Comparison of ENCODE assay signal across 26 mouse cellular contexts in the genomic region with DNA sequence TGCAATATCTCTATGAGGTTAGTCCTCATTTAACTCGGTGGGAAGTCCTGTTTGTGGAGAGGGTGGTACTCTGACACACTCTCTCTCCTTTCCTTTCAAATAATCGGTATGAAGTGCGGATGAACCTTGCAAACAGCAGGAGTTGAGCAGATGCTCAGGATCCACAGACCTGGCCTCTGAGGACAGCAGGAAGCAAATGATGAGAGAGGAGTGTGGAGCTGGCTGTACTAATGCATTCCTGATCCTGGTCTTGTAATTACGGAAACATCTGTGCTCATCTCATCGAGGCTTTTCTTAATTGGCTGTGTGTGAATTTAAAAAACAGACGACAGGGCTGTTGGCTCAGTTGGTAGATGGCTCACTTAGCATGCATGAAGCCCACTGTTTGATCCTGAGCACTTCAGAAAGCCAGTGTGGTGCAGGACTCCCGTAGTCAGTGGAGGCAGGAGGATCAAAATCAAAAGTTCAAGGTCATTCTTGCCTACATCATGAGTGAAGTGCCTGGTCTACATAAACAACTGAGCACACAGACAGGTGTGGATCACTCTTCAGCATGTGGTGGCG.
A peak's percentile ranks its signal among the peaks of the same experiment; 100 is the strongest.
DNase-seq lines count a peak whose midpoint lies in the region; ATAC-seq and TF ChIP-seq lines count a peak whose summit lies in the region.
"Had no signal": no experiment of that assay in that cellular context is flagged by ENCODE, and none has a peak within 500 bp of the region (broad histone marks: within the 10 kb centered on the region; RNA-seq: fewer than 3 reads in every experiment).

No protein-coding gene starts in this region.

- H3K4me2 ChIP-seq in neural tube, embryonic 13.5 days = no peak overlapping the region
- no peak overlapping the region for H3K4me2 ChIP-seq in neural tube, embryonic 15.5 days
- no peak overlapping the region for H3K4me2 ChIP-seq in hindbrain, postnatal 0 days (ENCODE audit: low read depth, low read length)
- H3K4me2 ChIP-seq in midbrain, postnatal 0 days (ENCODE audit: low read depth, low read length, poor library complexity, severe bottlenecking) = no peak overlapping the region
- H3K4me2 ChIP-seq: heart, embryonic 13.5 days; liver, embryonic 15.5 days; lung, embryonic 14.5 days; neural tube, embryonic 12.5 days had no signal

- no peak for TF ChIP-seq CTCF in hindbrain, postnatal 0 days (IDR thresholded peaks at IDR 0.05; ENCODE audit: low read depth)
- TF ChIP-seq CTCF in midbrain, postnatal 0 days (IDR thresholded peaks at IDR 0.05) = no peak

- 67% methylated on average over 8 of the region's 8 CpGs for WGBS in neural tube, embryonic 13.5 days
- 60% methylated on average over 8 of the region's 8 CpGs for WGBS in neural tube, embryonic 15.5 days
- 63% methylated on average over 8 of the region's 8 CpGs for WGBS in hindbrain, postnatal 0 days
- WGBS in midbrain, postnatal 0 days = 70% methylated on average over 8 of the region's 8 CpGs

- H3K9me3 ChIP-seq in neural tube, embryonic 13.5 days = no peaks in the 10 kb centered on the region
- no peaks in the 10 kb centered on the region for H3K9me3 ChIP-seq in neural tube, embryonic 15.5 days (replicated peaks)
- H3K9me3 ChIP-seq in hindbrain, postnatal 0 days (ENCODE audit: low read length) = no peaks in the 10 kb centered on the region
- no peaks in the 10 kb centered on the region for H3K9me3 ChIP-seq in midbrain, postnatal 0 days (ENCODE audit: low read length)
- H3K9me3 ChIP-seq: forebrain, embryonic 10.5 days; heart, embryonic 13.5 days; liver, embryonic 15.5 days; neural tube, embryonic 12.5 days had no signal

- H3K9ac ChIP-seq in neural tube, embryonic 13.5 days = no peak overlapping the region
- H3K9ac ChIP-seq in neural tube, embryonic 15.5 days (replicated peaks) = no peak overlapping the region
- H3K9ac ChIP-seq in hindbrain, postnatal 0 days (replicated peaks; ENCODE audit: low read length) = no peak overlapping the region
- H3K9ac ChIP-seq in midbrain, postnatal 0 days (replicated peaks; ENCODE audit: low read length, poor library complexity, severe bottlenecking) = no peak overlapping the region
- H3K9ac ChIP-seq: forebrain, postnatal 0 days; heart, embryonic 13.5 days; liver, embryonic 15.5 days; lung, embryonic 14.5 days; neural tube, embryonic 12.5 days had no signal

- no peaks in the 10 kb centered on the region for H3K27me3 ChIP-seq in neural tube, embryonic 13.5 days
- no peaks in the 10 kb centered on the region for H3K27me3 ChIP-seq in neural tube, embryonic 15.5 days (replicated peaks)
- no peaks in the 10 kb centered on the region for H3K27me3 ChIP-seq in hindbrain, postnatal 0 days (ENCODE audit: insufficient read depth, low read length)
- no peaks in the 10 kb centered on the region for H3K27me3 ChIP-seq in midbrain, postnatal 0 days (ENCODE audit: insufficient read depth, low read length)
- H3K27me3 ChIP-seq: heart, embryonic 13.5 days; liver, embryonic 15.5 days; neural tube, embryonic 12.5 days had no signal

- peak; percentile 44 for DNase-seq in heart, adult 11 months
- DNase-seq in heart, postnatal 4 days = no peak
- DNase-seq in hindbrain, postnatal 0 days (ENCODE audit: low spot score) = peak; percentile 24
- DNase-seq in midbrain, postnatal 0 days (ENCODE audit: low spot score) = peak; percentile 27
- DNase-seq in kidney, adult 8-10 months = no peak
- DNase-seq in embryo, embryonic 10.5 days (ENCODE audit: low spot score) = no peak
- DNase-seq: adrenal gland, postnatal 25 days; cerebellum, adult 18-20 months; cerebellum, postnatal 10 days; forebrain, postnatal 0 days; heart, postnatal 10 days; kidney, postnatal 14 days; layer of hippocampus, adult 9-11 months; lung, embryonic 14.5 days; lung, postnatal 14 days; right cerebral cortex, adult 18-20 months; spleen, adult 18-20 months; thymus, adult 18-20 months; thymus, postnatal 25 days had no signal

- H3K4me3 ChIP-seq in neural tube, embryonic 13.5 days = no peak overlapping the region
- H3K4me3 ChIP-seq in neural tube, embryonic 15.5 days (replicated peaks) = no peak overlapping the region
- H3K4me3 ChIP-seq in hindbrain, postnatal 0 days (ENCODE audit: low read length) = no peak overlapping the region
- H3K4me3 ChIP-seq in midbrain, postnatal 0 days (ENCODE audit: low read depth, low read length) = no peak overlapping the region
- H3K4me3 ChIP-seq: forebrain, embryonic 10.5 days; heart, embryonic 13.5 days; liver, embryonic 15.5 days; neural tube, embryonic 12.5 days had no signal

- peaks cover 7% of the 10 kb centered on the region; the same call in 1 of the 2 replicates for H3K4me1 ChIP-seq in neural tube, embryonic 13.5 days (replicated peaks)
- H3K4me1 ChIP-seq in neural tube, embryonic 15.5 days = 0 out of 2 replicates have a peak, but pooled peaks cover 5% of the 10 kb centered on the region
- no peaks in the 10 kb centered on the region for H3K4me1 ChIP-seq in hindbrain, postnatal 0 days (ENCODE audit: insufficient read depth, low read length)
- 0 out of 2 replicates have a peak, but pooled peaks cover 4% of the 10 kb centered on the region for H3K4me1 ChIP-seq in midbrain, postnatal 0 days (ENCODE audit: insufficient read depth, low read length)
- H3K4me1 ChIP-seq: forebrain, embryonic 10.5 days; heart, embryonic 13.5 days; liver, embryonic 15.5 days; neural tube, embryonic 12.5 days had no signal

- no peak overlapping the region for H3K27ac ChIP-seq in neural tube, embryonic 13.5 days (replicated peaks)
- no peak overlapping the region for H3K27ac ChIP-seq in neural tube, embryonic 15.5 days (replicated peaks)
- H3K27ac ChIP-seq in hindbrain, postnatal 0 days = no peak overlapping the region
- no peak overlapping the region for H3K27ac ChIP-seq in midbrain, postnatal 0 days (ENCODE audit: low read depth, low read length)
- H3K27ac ChIP-seq: forebrain, embryonic 10.5 days; heart, embryonic 13.5 days; liver, embryonic 15.5 days; neural tube, embryonic 12.5 days had no signal

- peak; percentile 53; the same call in 1 of the 2 replicates for ATAC-seq in neural tube, embryonic 13.5 days (ENCODE audit: low read depth)
- no peak; the same call in 1 of the 2 replicates for ATAC-seq in neural tube, embryonic 15.5 days (ENCODE audit: low FRiP score)
- no peak for ATAC-seq in hindbrain, postnatal 0 days
- ATAC-seq in midbrain, postnatal 0 days (ENCODE audit: low FRiP score) = 0 out of 2 replicates have a peak, but pooled peaks have one; percentile 34
- ATAC-seq: forebrain, postnatal 0 days; intestine, embryonic 16.5 days had no signal

- H3K36me3 ChIP-seq in neural tube, embryonic 13.5 days = no peaks in the 10 kb centered on the region
- no peaks in the 10 kb centered on the region for H3K36me3 ChIP-seq in neural tube, embryonic 15.5 days
- H3K36me3 ChIP-seq in hindbrain, postnatal 0 days (ENCODE audit: insufficient read depth, low read length) = no peaks in the 10 kb centered on the region
- no peaks in the 10 kb centered on the region for H3K36me3 ChIP-seq in midbrain, postnatal 0 days (ENCODE audit: insufficient read depth, low read length)
- H3K36me3 ChIP-seq: forebrain, embryonic 10.5 days; heart, embryonic 13.5 days; liver, embryonic 15.5 days; neural tube, embryonic 12.5 days had no signal

Comparison
In these comparisons a context has a peak if more than half of its experiments do, and no peak if none do; other contexts are left out.
1. DNase-seq: peak in heart, adult 11 months (single experiment), hindbrain, postnatal 0 days (single experiment) and midbrain, postnatal 0 days (single experiment); none in heart, postnatal 4 days (single experiment), kidney, adult 8-10 months (0 of 2) and embryo, embryonic 10.5 days (single experiment).
2. ATAC-seq: peak in neural tube, embryonic 13.5 days (single experiment) and midbrain, postnatal 0 days (single experiment); none in neural tube, embryonic 15.5 days (single experiment) and hindbrain, postnatal 0 days (single experiment).